Mouse (Mus musculus) myocyte (in vitro differentiated cells): ENCODE data around the gene Pusl1.

Experiments
- CEBPB ChIP-seq: IDR thresholded peaks from 2 replicates; pipeline ENCODE4 v1.6.1; 2011; ENCODE audit warnings: mild to moderate bottlenecking, moderate library complexity; ENCODE audit not compliant: poor library complexity, insufficient read depth, severe bottlenecking
- E2F4 ChIP-seq: IDR thresholded peaks from one replicate; pipeline ENCODE4 v1.6.1; 2011; ENCODE audit warnings: mild to moderate bottlenecking, control low read depth, moderate library complexity; ENCODE audit not compliant: insufficient read depth
- MAX ChIP-seq: IDR thresholded peaks from one replicate; pipeline ENCODE4 v1.6.1; 2011; ENCODE audit warnings: low read depth, mild to moderate bottlenecking, control low read depth
- MYOD1 ChIP-seq, 3 experiments: IDR thresholded peaks; one replicate each; pipeline ENCODE4 v1.6.1; 2011; ENCODE audit warnings: control low read depth in 2 of 3, low read depth in 2 of 3, mild to moderate bottlenecking in 2 of 3, moderate library complexity in 1 of 3; ENCODE audit not compliant: insufficient read length in 2 of 3, control insufficient read depth in 1 of 3
- MYOG ChIP-seq, 3 experiments: IDR thresholded peaks; one replicate each; pipeline ENCODE4 v1.6.1; 2011; ENCODE audit warnings: control low read depth in 2 of 3, low read depth in 2 of 3, mild to moderate bottlenecking in 2 of 3; ENCODE audit not compliant: insufficient read length in 2 of 3, control insufficient read depth in 1 of 3, insufficient read depth in 1 of 3
- POLR2A ChIP-seq: IDR thresholded peaks from one replicate; pipeline ENCODE4 v1.6.1; 2011; ENCODE audit warnings: low read depth, mild to moderate bottlenecking, control low read depth, moderate library complexity; ENCODE audit not compliant: insufficient read length
- POLR2AphosphoS2 ChIP-seq: IDR thresholded peaks from one replicate; pipeline ENCODE4 v1.6.1; 2011; ENCODE audit warnings: low read depth, control low read depth; ENCODE audit not compliant: insufficient read length
- REST ChIP-seq: IDR thresholded peaks from one replicate; pipeline ENCODE4 v1.6.1; 2011; ENCODE audit warnings: mild to moderate bottlenecking, control low read depth, moderate library complexity; ENCODE audit not compliant: insufficient read depth, insufficient read length
- SRF ChIP-seq: IDR thresholded peaks from one replicate; pipeline ENCODE4 v1.6.1; 2011; ENCODE audit warnings: low read depth; ENCODE audit not compliant: control insufficient read depth, insufficient read length
- TCF12 ChIP-seq: IDR thresholded peaks from one replicate; pipeline ENCODE4 v1.6.1; 2011; ENCODE audit warnings: mild to moderate bottlenecking, control low read depth; ENCODE audit not compliant: poor library complexity, insufficient read depth, severe bottlenecking
- USF1 ChIP-seq: IDR thresholded peaks from one replicate; pipeline ENCODE4 v1.6.1; 2011; ENCODE audit warnings: low read depth, mild to moderate bottlenecking, control low read depth, moderate library complexity

DNA sequence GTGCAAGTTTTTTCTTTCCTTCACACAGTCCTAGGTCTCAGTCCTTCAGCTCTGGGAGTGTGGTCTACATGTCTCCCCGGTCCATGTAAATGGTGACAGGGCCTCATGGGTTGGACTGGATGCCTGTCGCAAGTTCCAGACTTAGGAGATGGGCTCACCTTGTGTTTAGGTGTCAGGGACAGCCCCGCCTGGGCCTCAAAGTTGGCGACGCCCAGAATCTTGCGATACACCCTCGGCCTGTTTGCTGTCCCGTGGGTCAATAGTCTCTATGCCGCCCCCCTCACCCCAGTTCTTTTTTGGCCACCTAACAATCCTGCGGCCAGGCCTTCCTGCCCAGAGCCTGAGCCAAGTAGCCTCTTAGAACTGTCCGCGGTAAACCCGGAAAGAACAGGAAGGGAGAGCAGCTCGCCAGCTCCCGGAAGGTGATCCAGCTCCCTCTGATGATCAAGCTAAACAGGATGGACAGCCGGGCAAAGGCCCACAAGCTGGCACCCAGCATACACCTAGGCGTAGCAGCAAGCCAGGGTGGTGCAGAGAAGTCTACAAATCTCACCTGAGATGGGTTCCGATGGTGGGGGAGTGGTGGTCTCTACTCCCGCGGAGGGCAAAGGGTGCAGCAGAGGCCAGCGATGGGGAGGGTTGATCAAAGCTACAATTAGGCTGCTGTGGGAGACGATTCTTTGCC, 22.8 kb downstream of the Pusl1 start:
- no peak for TF ChIP-seq MYOG (IDR thresholded peaks at IDR 0.05; ENCODE audit: control insufficient read depth in 1 of 3, insufficient read depth in 1 of 3, insufficient read length in 2 of 3, low read depth in 2 of 3)
- no peak for TF ChIP-seq USF1
- no peak for TF ChIP-seq REST
- TF ChIP-seq TCF12 = no peak
- TF ChIP-seq POLR2AphosphoS2 = no peak
- TF ChIP-seq CEBPB = no peak
- TF ChIP-seq POLR2A = no peak
- no peak for TF ChIP-seq MYOD1 (IDR thresholded peaks at IDR 0.05; ENCODE audit: control insufficient read depth in 1 of 3, insufficient read length in 2 of 3, low read depth in 2 of 3)
- no peak for TF ChIP-seq MAX
- TF ChIP-seq E2F4 = no peak
- no peak for TF ChIP-seq SRF
